Mouse (Mus musculus): ENCODE results near the gene Sgsh.

GRCm38 (mm10) chr11:119381631-119382337, 26.4 kb upstream of the Sgsh start:
- TF ChIP-seq POLR2A (IDR thresholded peaks at IDR 0.05; ENCODE audit: borderline replicate concordance, insufficient read depth, low read length) (no peak), CTCF (IDR thresholded peaks at IDR 0.05; ENCODE audit: borderline replicate concordance, insufficient read depth, low read depth, low read length) (no peak)
